Mouse (Mus musculus) heart, embryonic 11.5 days (tissue): ENCODE measurements around the gene Klhl18. TPM values are rescaled to one million over a fixed set of nuclear protein-coding genes. Genes with fewer than 3 reads are reported as not detected.

Source experiments
- ATAC-seq: fragments of 200-750 bp; cut with Nextera tagmentation; replicated peaks from 2 replicates; pipeline ENCODE4 v1.8.0; 2017; ENCODE audit warnings: moderate library complexity; ENCODE audit not compliant: insufficient number of reproducible peaks, low FRiP score, low TSS enrichment
- H3K27ac ChIP-seq: fragments of 300-500 bp; sonication (generic); 2 replicates; pipeline ENCODE4 v1.5.1; 2014; ENCODE audit warnings: mild to moderate bottlenecking, low read depth, low read length
- H3K27me3 ChIP-seq: fragments of 300-500 bp; sonication (generic); 2 replicates; pipeline ENCODE4 v1.6.1; 2014; ENCODE audit warnings: mild to moderate bottlenecking, low read length, mixed read lengths; ENCODE audit not compliant: control insufficient read depth, insufficient read depth
- H3K36me3 ChIP-seq: fragments of 300-500 bp; sonication (generic); 2 replicates; pipeline ENCODE4 v1.6.1; 2014; ENCODE audit warnings: mild to moderate bottlenecking, low read length, moderate library complexity, mixed read lengths; ENCODE audit not compliant: control insufficient read depth, insufficient read depth
- H3K4me1 ChIP-seq: fragments of 300-500 bp; sonication (generic); 2 replicates; pipeline ENCODE4 v1.6.1; 2014; ENCODE audit warnings: low read length; ENCODE audit not compliant: control insufficient read depth, insufficient read depth
- H3K4me2 ChIP-seq: fragments of 300-500 bp; sonication (generic); 2 replicates; pipeline ENCODE4 v1.6.1; 2014; ENCODE audit warnings: mild to moderate bottlenecking, moderate library complexity
- H3K4me3 ChIP-seq: fragments of 300-500 bp; sonication (generic); 2 replicates; pipeline ENCODE4 v1.5.1; 2014; ENCODE audit warnings: low read depth, low read length
- H3K9ac ChIP-seq: fragments of 300-500 bp; sonication (generic); 2 replicates; pipeline ENCODE4 v1.6.1; 2014; ENCODE audit warnings: mild to moderate bottlenecking, low read depth, low read length, moderate library complexity
- H3K9me3 ChIP-seq: fragments of 300-500 bp; sonication (generic); replicated peaks from 2 replicates; pipeline ENCODE4 v1.6.1; 2016; ENCODE audit warnings: low read length; ENCODE audit not compliant: control insufficient read depth
- WGBS: fragments of 180-500 bp; shearing (Covaris S2); extraction: QIAGEN DNeasy Blood & Tissue Kit; methylation state at CpG from one replicate; pipeline ENCODE4 v1.1.7; 2014; ENCODE audit not compliant: insufficient replicate concordance; 5-methylcytosine and 5-hydroxymethylcytosine counted together
- polyA plus RNA-seq: library from polyadenylated mRNA; unstranded; fragments of >200 nt; fragmentation: Nextera tagmentation; extraction: Ambion mirVana; gene quantifications from 2 replicates; pipeline ENCODE4 v1.2.1, GENCODE M21; 2014

The Klhl18 gene
- polyA plus RNA-seq = 7.9 and 10.2 TPM in 2 replicates

GRCm38 (mm10) chr9:110476124-110477091 is at the start of gene Klhl18, which contains the start of gene Kif9:
Gene Klhl18 (minus strand): TSS chr9:110476694.
Gene Kif9 (plus strand): TSS chr9:110476958.
- H3K9me3 ChIP-seq = no peaks in the 10 kb centered on the region
- H3K9ac ChIP-seq = peak within 1 kb of the TSS; percentile 82

GRCm38 (mm10) chr9:110525737-110526136 is 49.2 kb upstream of the Klhl18 start:
- Histone ChIP-seq H3K4me1 (no peaks in the 10 kb centered on the region), H3K9me3 (no peaks in the 10 kb centered on the region), H3K4me3 (no peak overlapping the region), H3K27ac (no peak overlapping the region), H3K36me3 (no peaks in the 10 kb centered on the region), H3K4me2 (no peak overlapping the region), H3K27me3 (no peaks in the 10 kb centered on the region), H3K9ac (no peak overlapping the region)
- 46% methylated on average over 2 of the region's 2 CpGs for WGBS
- ATAC-seq = no peak

More at GRCm38 (mm10) chr9:110476124-110477091, at the start of gene Klhl18, which contains the start of gene Kif9:
- peak within 1 kb of the TSS; percentile 88 for H3K27ac ChIP-seq
- peaks cover 10% of the 10 kb centered on the region for H3K27me3 ChIP-seq
- ATAC-seq = peak; percentile 96
- H3K4me3 ChIP-seq = peak within 1 kb of the TSS; percentile 77
- H3K4me2 ChIP-seq = peak within 1 kb of the TSS; percentile 84
- WGBS = under 1% methylated on average over 53 of the region's 53 CpGs
- H3K4me1 ChIP-seq = peaks cover 9% of the 10 kb centered on the region
- 0 out of 2 replicates have a peak, but pooled peaks cover 2% of the 10 kb centered on the region for H3K36me3 ChIP-seq

- H3K9ac ChIP-seq = no peak overlapping the region
- H3K9me3 ChIP-seq = 0 out of 2 replicates have a peak, but pooled peaks cover 3% of the 10 kb centered on the region
- no peaks in the 10 kb centered on the region for H3K4me1 ChIP-seq
- 58% methylated on average over 5 of the region's 5 CpGs for WGBS
- no peak overlapping the region for H3K4me3 ChIP-seq
- no peak overlapping the region for H3K27ac ChIP-seq
- no peak for ATAC-seq
- no peaks in the 10 kb centered on the region for H3K36me3 ChIP-seq
- no peaks in the 10 kb centered on the region for H3K27me3 ChIP-seq
- no peak overlapping the region for H3K4me2 ChIP-seq
Observed at GRCm38 (mm10) chr9:110490913-110491312, 14.4 kb upstream of the Klhl18 start.

- H3K4me3 ChIP-seq = no peak overlapping the region
- H3K36me3 ChIP-seq = no peaks in the 10 kb centered on the region
- no peak for ATAC-seq
- no peaks in the 10 kb centered on the region for H3K4me1 ChIP-seq
- no peak overlapping the region for H3K27ac ChIP-seq
- H3K27me3 ChIP-seq = no peaks in the 10 kb centered on the region
- H3K9me3 ChIP-seq = 0 out of 2 replicates have a peak, but pooled peaks cover 3% of the 10 kb centered on the region
- 59% methylated on average over 4 of the region's 4 CpGs for WGBS
- H3K4me2 ChIP-seq = no peak overlapping the region
- H3K9ac ChIP-seq = no peak overlapping the region
Observed at GRCm38 (mm10) chr9:110488841-110489240, 12.3 kb upstream of the Klhl18 start.

GRCm38 (mm10) chr9:110478639-110479038 is 2.1 kb upstream of the Klhl18 start:
- no peak for ATAC-seq
- whole genome bisulfite sequencing = 72% methylated on average over 4 of the region's 4 CpGs
- H3K4me2 ChIP-seq = no peak overlapping the region

GRCm38 (mm10) chr9:110477951-110478350 is 1.5 kb upstream of the Klhl18 start:
- Histone ChIP-seq H3K36me3 (no peaks in the 10 kb centered on the region), H3K4me3 (no peak overlapping the region), H3K27ac (no peak overlapping the region), H3K27me3 (peaks cover 10% of the 10 kb centered on the region), H3K4me1 (peaks cover 9% of the 10 kb centered on the region), H3K9me3 (no peaks in the 10 kb centered on the region), H3K9ac (no peak overlapping the region), H3K4me2 (no peak overlapping the region)
- no peak for ATAC-seq
- WGBS = 41% methylated on average over 11 of the region's 11 CpGs

More at GRCm38 (mm10) chr9:110478639-110479038, 2.1 kb upstream of the Klhl18 start:
- Histone ChIP-seq H3K9me3 (no peaks in the 10 kb centered on the region), H3K27me3 (peaks cover 10% of the 10 kb centered on the region), H3K9ac (no peak overlapping the region), H3K27ac (no peak overlapping the region), H3K4me1 (peaks cover 9% of the 10 kb centered on the region), H3K36me3 (no peaks in the 10 kb centered on the region), H3K4me3 (no peak overlapping the region)

GRCm38 (mm10) chr9:110466179-110466578 is 10.3 kb downstream of the Klhl18 start:
- no peaks in the 10 kb centered on the region for H3K9me3 ChIP-seq
- 80% methylated on average over 3 of the region's 3 CpGs for WGBS
- no peaks in the 10 kb centered on the region for H3K27me3 ChIP-seq
- no peak overlapping the region for H3K9ac ChIP-seq
- no peak overlapping the region for H3K4me2 ChIP-seq
- no peaks in the 10 kb centered on the region for H3K4me1 ChIP-seq
- H3K36me3 ChIP-seq = peaks cover 3% of the 10 kb centered on the region; the same call in 1 of the 2 replicates
- no peak overlapping the region for H3K4me3 ChIP-seq
- no peak for ATAC-seq
- no peak overlapping the region for H3K27ac ChIP-seq

- WGBS = 88% methylated on average over 6 of the region's 6 CpGs
- no peak overlapping the region for H3K4me3 ChIP-seq
- peaks cover 3% of the 10 kb centered on the region; the same call in 1 of the 2 replicates for H3K36me3 ChIP-seq
- H3K9ac ChIP-seq = no peak overlapping the region
- no peaks in the 10 kb centered on the region for H3K4me1 ChIP-seq
- no peak for ATAC-seq
- H3K27ac ChIP-seq = no peak overlapping the region
- H3K4me2 ChIP-seq = no peak overlapping the region
- no peaks in the 10 kb centered on the region for H3K27me3 ChIP-seq
- H3K9me3 ChIP-seq = no peaks in the 10 kb centered on the region
Observed at GRCm38 (mm10) chr9:110465336-110465735, 11.2 kb downstream of the Klhl18 start.
